Mouse (Mus musculus): ENCODE measurements around the gene Blm. TPM values are rescaled to one million over a fixed set of nuclear protein-coding genes. Genes with fewer than 3 reads are reported as not detected.
"Not testable (repeated sequence)": the region's sequence is repeated elsewhere in the genome, so short reads cannot be mapped to it uniquely, and the experiment has no call there.

Blm gene
- polyA plus RNA-seq, 1 experiment from 2014 or later, result 27.0 TPM

- 82% methylated on average over 16 of the region's 16 CpGs for WGBS
- no peaks in the 10 kb centered on the region for H3K9me3 ChIP-seq
- H3K4me1 ChIP-seq, result no peaks in the 10 kb centered on the region
- no peak overlapping the region for H3K9ac ChIP-seq
- H3K27ac ChIP-seq, result no peak overlapping the region
- H3K27me3 ChIP-seq (replicated peaks), result no peaks in the 10 kb centered on the region
- peaks cover 29% of the 10 kb centered on the region for H3K36me3 ChIP-seq
- H3K4me3 ChIP-seq, result no peak overlapping the region
- no peak for ATAC-seq (ENCODE audit: low FRiP score, low read depth)
- no peak overlapping the region for H3K4me2 ChIP-seq (replicated peaks)
Measured at GRCm38 (mm10) chr7:80512408-80513085, 22.4 kb downstream of the Blm start.

- H3K4me2 ChIP-seq (replicated peaks); H3K4me3 ChIP-seq; H3K4me1 ChIP-seq; H3K27me3 ChIP-seq (replicated peaks); H3K9ac ChIP-seq; H3K27ac ChIP-seq; H3K9me3 ChIP-seq; ATAC-seq (ENCODE audit: low FRiP score, low read depth): not testable (repeated sequence)
- peaks cover 42% of the 10 kb centered on the region for H3K36me3 ChIP-seq
- 98% methylated on average over 26 of the region's 26 CpGs for WGBS
Measured at GRCm38 (mm10) chr7:80507697-80508096, 27.2 kb downstream of the Blm start.

GRCm38 (mm10) chr7:80506007-80506406 is 28.9 kb downstream of the Blm start:
- no peaks in the 10 kb centered on the region for H3K4me1 ChIP-seq
- peaks cover 43% of the 10 kb centered on the region for H3K36me3 ChIP-seq
- H3K4me2 ChIP-seq (replicated peaks), result no peak overlapping the region
- ATAC-seq (ENCODE audit: low FRiP score, low read depth), result no peak
- H3K4me3 ChIP-seq, result no peak overlapping the region
- 87% methylated on average over 3 of the region's 3 CpGs for WGBS
- H3K27ac ChIP-seq, result no peak overlapping the region
- no peaks in the 10 kb centered on the region for H3K27me3 ChIP-seq (replicated peaks)
- no peak overlapping the region for H3K9ac ChIP-seq
- no peaks in the 10 kb centered on the region for H3K9me3 ChIP-seq

GRCm38 (mm10) chr7:80504920-80505319 is 30.0 kb downstream of the Blm start:
- no peaks in the 10 kb centered on the region for H3K27me3 ChIP-seq (replicated peaks)

GRCm38 (mm10) chr7:80501006-80501405 is 33.9 kb downstream of the Blm start:
- no peak overlapping the region for H3K9ac ChIP-seq
- no peaks in the 10 kb centered on the region for H3K9me3 ChIP-seq
- no peak overlapping the region for H3K4me2 ChIP-seq (replicated peaks)
- H3K27ac ChIP-seq, result no peak overlapping the region
- no peak for ATAC-seq (ENCODE audit: low FRiP score, low read depth)
- WGBS, result 94% methylated on average over 7 of the region's 7 CpGs
- H3K27me3 ChIP-seq (replicated peaks), result no peaks in the 10 kb centered on the region
- no peak overlapping the region for H3K4me3 ChIP-seq
- peaks cover 31% of the 10 kb centered on the region for H3K36me3 ChIP-seq
- no peaks in the 10 kb centered on the region for H3K4me1 ChIP-seq

More at GRCm38 (mm10) chr7:80504920-80505319, 30.0 kb downstream of the Blm start:
- Histone ChIP-seq H3K9me3 (no peaks in the 10 kb centered on the region), H3K4me3 (no peak overlapping the region), H3K4me1 (no peaks in the 10 kb centered on the region), H3K9ac (no peak overlapping the region), H3K36me3 (peaks cover 43% of the 10 kb centered on the region), H3K27ac (no peak overlapping the region), H3K4me2 (replicated peaks) (no peak overlapping the region)
- no peak for ATAC-seq (ENCODE audit: low FRiP score, low read depth)
- 97% methylated on average over 3 of the region's 3 CpGs for WGBS

- no peak for ATAC-seq (ENCODE audit: low FRiP score, low read depth)
- Histone ChIP-seq H3K4me2 (replicated peaks) (no peak overlapping the region), H3K4me3 (no peak overlapping the region), H3K27me3 (replicated peaks) (no peaks in the 10 kb centered on the region), H3K9ac (no peak overlapping the region), H3K9me3 (no peaks in the 10 kb centered on the region), H3K4me1 (no peaks in the 10 kb centered on the region), H3K36me3 (peaks cover 31% of the 10 kb centered on the region), H3K27ac (no peak overlapping the region)
Measured at GRCm38 (mm10) chr7:80500099-80500498, 34.8 kb downstream of the Blm start.

GRCm38 (mm10) chr7:80499190-80499962 is 35.5 kb downstream of the Blm start:
- Histone ChIP-seq H3K27ac (no peak overlapping the region), H3K9me3 (no peaks in the 10 kb centered on the region), H3K4me2 (replicated peaks) (no peak overlapping the region), H3K9ac (no peak overlapping the region), H3K4me1 (no peaks in the 10 kb centered on the region), H3K27me3 (replicated peaks) (no peaks in the 10 kb centered on the region), H3K4me3 (no peak overlapping the region), H3K36me3 (peaks cover 26% of the 10 kb centered on the region)
- 90% methylated on average over 9 of the region's 9 CpGs for WGBS
- no peak for ATAC-seq (ENCODE audit: low FRiP score, low read depth)

GRCm38 (mm10) chr7:80496656-80497055 is 38.3 kb downstream of the Blm start:
- no peaks in the 10 kb centered on the region for H3K9me3 ChIP-seq
- no peaks in the 10 kb centered on the region for H3K27me3 ChIP-seq (replicated peaks)
- peaks cover 11% of the 10 kb centered on the region for H3K36me3 ChIP-seq
- WGBS, result 88% methylated on average over 3 of the region's 3 CpGs
- no peaks in the 10 kb centered on the region for H3K4me1 ChIP-seq
- ATAC-seq (ENCODE audit: low FRiP score, low read depth), result no peak
- no peak overlapping the region for H3K4me2 ChIP-seq (replicated peaks)
- no peak overlapping the region for H3K4me3 ChIP-seq
- no peak overlapping the region for H3K27ac ChIP-seq
- H3K9ac ChIP-seq, result no peak overlapping the region

GRCm38 (mm10) chr7:80495210-80495609 is 39.7 kb downstream of the Blm start:
- H3K36me3 ChIP-seq, result peaks cover 11% of the 10 kb centered on the region
- H3K4me1 ChIP-seq, result no peaks in the 10 kb centered on the region
- no peak overlapping the region for H3K4me3 ChIP-seq
- no peak for ATAC-seq (ENCODE audit: low FRiP score, low read depth)
- WGBS, result 86% methylated on average over 6 of the region's 6 CpGs
- no peak overlapping the region for H3K27ac ChIP-seq
- no peaks in the 10 kb centered on the region for H3K27me3 ChIP-seq (replicated peaks)
- H3K9ac ChIP-seq, result no peak overlapping the region
- no peak overlapping the region for H3K4me2 ChIP-seq (replicated peaks)
- no peaks in the 10 kb centered on the region for H3K9me3 ChIP-seq

GRCm38 (mm10) chr7:80491995-80492394 is 42.9 kb downstream of the Blm start:
- no peaks in the 10 kb centered on the region for H3K27me3 ChIP-seq (replicated peaks)
- no peak overlapping the region for H3K4me3 ChIP-seq
- H3K9ac ChIP-seq, result no peak overlapping the region
- peaks cover 17% of the 10 kb centered on the region for H3K36me3 ChIP-seq
- H3K4me1 ChIP-seq, result no peaks in the 10 kb centered on the region
- 93% methylated on average over 3 of the region's 3 CpGs for WGBS
- no peak overlapping the region for H3K27ac ChIP-seq
- no peak for ATAC-seq (ENCODE audit: low FRiP score, low read depth)
- no peaks in the 10 kb centered on the region for H3K9me3 ChIP-seq
- H3K4me2 ChIP-seq (replicated peaks), result no peak overlapping the region

- no peaks in the 10 kb centered on the region for H3K4me1 ChIP-seq
- no peak overlapping the region for H3K4me3 ChIP-seq
- H3K9ac ChIP-seq, result no peak overlapping the region
- H3K9me3 ChIP-seq, result no peaks in the 10 kb centered on the region
- H3K27me3 ChIP-seq (replicated peaks), result no peaks in the 10 kb centered on the region
- no peak overlapping the region for H3K27ac ChIP-seq
- H3K36me3 ChIP-seq, result peaks cover 17% of the 10 kb centered on the region
- 88% methylated on average over 3 of the region's 3 CpGs for WGBS
- no peak overlapping the region for H3K4me2 ChIP-seq (replicated peaks)
- ATAC-seq (ENCODE audit: low FRiP score, low read depth), result no peak
Measured at GRCm38 (mm10) chr7:80491086-80491485, 43.8 kb downstream of the Blm start.

GRCm38 (mm10) chr7:80490351-80490750 is 44.6 kb downstream of the Blm start:
- no peak for ATAC-seq (ENCODE audit: low FRiP score, low read depth)
- no peak overlapping the region for H3K4me2 ChIP-seq (replicated peaks)
- H3K27me3 ChIP-seq (replicated peaks), result no peaks in the 10 kb centered on the region
- H3K36me3 ChIP-seq, result peaks cover 17% of the 10 kb centered on the region
- H3K9me3 ChIP-seq, result no peaks in the 10 kb centered on the region
- H3K9ac ChIP-seq, result no peak overlapping the region
- no peaks in the 10 kb centered on the region for H3K4me1 ChIP-seq
- no peak overlapping the region for H3K4me3 ChIP-seq
- H3K27ac ChIP-seq, result no peak overlapping the region
- 97% methylated on average over 2 of the region's 2 CpGs for WGBS

- ATAC-seq (ENCODE audit: low FRiP score, low read depth), result no peak
- H3K4me1 ChIP-seq, result no peaks in the 10 kb centered on the region
- H3K36me3 ChIP-seq, result peaks cover 16% of the 10 kb centered on the region
- no peak overlapping the region for H3K4me3 ChIP-seq
- no peaks in the 10 kb centered on the region for H3K27me3 ChIP-seq (replicated peaks)
- H3K9ac ChIP-seq, result no peak overlapping the region
- WGBS, result 80% methylated on average over 1 of the region's 1 CpGs
- H3K27ac ChIP-seq, result no peak overlapping the region
- H3K9me3 ChIP-seq, result no peaks in the 10 kb centered on the region
- no peak overlapping the region for H3K4me2 ChIP-seq (replicated peaks)
Measured at GRCm38 (mm10) chr7:80489445-80489844, 45.5 kb downstream of the Blm start.

All from neural tube, embryonic 12.5 days (tissue).